Mouse (Mus musculus): ENCODE measurements around the gene Aagab. TPM values are rescaled to one million over a fixed set of nuclear protein-coding genes. Genes with fewer than 3 reads are reported as not detected.

Gene Aagab
- polyA plus RNA-seq, 1 experiment from 2014 or later = 27.5 TPM

DNA sequence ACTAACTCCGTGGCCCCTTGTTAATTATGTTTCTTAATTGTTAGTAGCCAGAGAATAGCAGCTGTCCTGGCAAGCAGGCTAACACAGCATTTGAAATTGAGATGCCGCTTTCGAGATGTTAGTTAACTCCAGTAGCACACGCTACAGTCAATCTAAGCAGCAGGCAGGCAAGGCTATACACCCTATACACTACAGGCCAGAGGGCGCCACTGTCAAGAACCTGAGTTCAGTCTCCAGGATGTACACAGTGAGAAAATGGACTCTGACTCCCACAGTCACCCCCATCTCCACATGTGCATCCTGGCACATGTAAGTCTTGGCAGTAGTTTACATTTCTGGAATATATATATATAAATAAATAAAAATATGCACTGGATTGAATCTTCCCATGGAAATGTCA, 22.8 kb upstream of the Aagab start:
- Histone ChIP-seq H3K9ac (no peak overlapping the region), H3K4me2 (no peak overlapping the region), H3K27ac (no peak overlapping the region), H3K27me3 (0 out of 2 replicates have a peak, but pooled peaks cover 4% of the 10 kb centered on the region), H3K36me3 (no peaks in the 10 kb centered on the region), H3K9me3 (no peaks in the 10 kb centered on the region), H3K4me1 (peaks cover 10% of the 10 kb centered on the region), H3K4me3 (no peak overlapping the region)
- WGBS = 78% methylated on average over 5 of the region's 5 CpGs
- ATAC-seq (ENCODE audit: borderline replicate concordance, extremely low read depth, low FRiP score, low TSS enrichment) = no peak

DNA sequence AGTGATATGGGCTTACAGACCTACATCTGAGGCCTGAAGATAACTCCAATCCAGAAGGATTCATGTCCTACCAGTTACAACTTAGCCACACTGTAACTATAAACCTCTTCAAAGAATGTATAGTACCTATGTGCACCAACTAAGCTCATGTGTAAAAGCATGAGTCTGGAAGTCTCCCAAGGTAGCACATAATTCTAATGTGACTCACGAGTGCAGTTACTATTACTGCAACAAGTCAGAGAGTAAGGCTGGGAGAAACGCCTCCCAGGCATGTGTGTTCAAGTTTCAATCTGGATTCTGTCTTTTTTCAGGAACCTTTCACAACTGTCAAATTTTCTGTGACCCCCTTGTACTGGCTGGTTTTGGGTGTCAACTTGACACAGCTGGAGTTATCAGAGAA, 22.4 kb upstream of the Aagab start:
- Histone ChIP-seq H3K4me2 (no peak overlapping the region), H3K4me1 (peaks cover 10% of the 10 kb centered on the region), H3K36me3 (no peaks in the 10 kb centered on the region), H3K27me3 (0 out of 2 replicates have a peak, but pooled peaks cover 4% of the 10 kb centered on the region), H3K9ac (no peak overlapping the region), H3K27ac (no peak overlapping the region), H3K9me3 (no peaks in the 10 kb centered on the region), H3K4me3 (no peak overlapping the region)
- ATAC-seq (ENCODE audit: borderline replicate concordance, extremely low read depth, low FRiP score, low TSS enrichment) = no peak
- 76% methylated on average over 2 of the region's 2 CpGs for WGBS

DNA sequence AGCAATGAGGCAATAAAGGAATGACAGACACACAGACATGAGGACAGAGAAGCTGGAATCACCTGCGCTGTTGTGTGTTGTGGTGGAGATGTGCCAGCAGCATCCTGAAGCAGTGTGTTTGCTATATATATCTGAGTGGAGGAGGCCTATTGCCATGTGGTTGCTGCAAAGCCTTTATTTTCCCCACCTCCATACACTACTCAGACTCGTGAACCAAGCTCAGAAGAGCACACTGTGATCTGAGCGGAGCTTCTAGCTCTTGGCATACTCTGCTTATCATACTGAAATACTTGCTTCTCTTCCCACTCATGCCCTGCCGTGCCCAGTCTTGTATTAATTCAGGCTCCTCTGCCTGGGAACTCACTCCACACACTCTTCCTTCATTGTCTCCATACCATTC, 20.7 kb upstream of the Aagab start:
- Histone ChIP-seq H3K27ac (no peak overlapping the region), H3K4me3 (no peak overlapping the region), H3K27me3 (0 out of 2 replicates have a peak, but pooled peaks cover 4% of the 10 kb centered on the region), H3K9me3 (no peaks in the 10 kb centered on the region), H3K4me2 (no peak overlapping the region), H3K9ac (no peak overlapping the region), H3K4me1 (peaks cover 10% of the 10 kb centered on the region), H3K36me3 (no peaks in the 10 kb centered on the region)
- ATAC-seq (ENCODE audit: borderline replicate concordance, extremely low read depth, low FRiP score, low TSS enrichment) = no peak
- 64% methylated on average over 4 of the region's 4 CpGs for WGBS

DNA sequence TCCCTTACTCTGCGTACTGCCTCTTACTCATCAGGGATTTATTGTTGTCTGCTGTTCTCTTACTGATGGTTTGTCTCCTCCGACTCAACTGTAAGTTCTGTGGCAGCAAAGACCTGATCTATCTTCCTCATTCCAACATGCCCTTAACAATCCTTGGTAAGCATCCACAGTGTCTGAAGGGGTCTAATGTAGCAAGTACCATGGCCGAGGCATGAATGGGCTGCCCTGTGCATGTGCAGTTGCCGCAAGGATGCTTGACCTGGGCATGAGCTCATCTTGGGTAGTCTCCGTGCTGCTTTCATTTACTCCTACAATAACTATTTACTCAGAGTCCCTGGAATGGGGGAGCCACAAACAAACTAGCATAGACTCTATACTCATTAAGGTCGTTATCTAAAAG, 17.2 kb upstream of the Aagab start:
- Histone ChIP-seq H3K27ac (no peak overlapping the region), H3K36me3 (no peaks in the 10 kb centered on the region), H3K9me3 (no peaks in the 10 kb centered on the region), H3K9ac (no peak overlapping the region), H3K4me1 (no peaks in the 10 kb centered on the region), H3K27me3 (no peaks in the 10 kb centered on the region), H3K4me2 (no peak overlapping the region), H3K4me3 (no peak overlapping the region)
- 82% methylated on average over 6 of the region's 6 CpGs for WGBS
- ATAC-seq (ENCODE audit: borderline replicate concordance, extremely low read depth, low FRiP score, low TSS enrichment) = no peak

DNA sequence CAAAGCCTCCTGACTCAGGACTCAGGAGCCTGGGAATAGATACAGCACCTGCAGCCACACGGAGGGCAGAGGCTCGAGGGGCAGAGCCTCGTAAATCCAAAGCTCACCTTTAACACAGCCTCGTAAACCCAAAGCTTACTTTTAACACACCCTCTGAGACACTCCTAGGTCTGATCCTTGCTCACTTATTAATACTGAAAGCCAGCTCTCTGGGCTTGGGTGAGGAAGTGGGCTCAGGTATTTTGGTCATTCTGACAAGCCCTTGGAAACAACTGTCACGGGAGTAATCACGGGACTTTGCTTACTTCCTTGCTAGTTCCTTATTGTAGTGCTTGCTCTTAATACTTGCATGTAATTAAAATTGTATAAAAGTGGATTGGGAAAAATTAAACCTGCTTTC, 13.3 kb upstream of the Aagab start:
- H3K27ac ChIP-seq = no peak overlapping the region
- no peaks in the 10 kb centered on the region for H3K27me3 ChIP-seq
- no peaks in the 10 kb centered on the region for H3K4me1 ChIP-seq
- no peak overlapping the region for H3K4me3 ChIP-seq
- no peak overlapping the region for H3K9ac ChIP-seq
- H3K36me3 ChIP-seq = no peaks in the 10 kb centered on the region
- no peak for ATAC-seq (ENCODE audit: borderline replicate concordance, extremely low read depth, low FRiP score, low TSS enrichment)
- H3K9me3 ChIP-seq = no peaks in the 10 kb centered on the region
- whole genome bisulfite sequencing = 59% methylated on average over 6 of the region's 6 CpGs
- H3K4me2 ChIP-seq = no peak overlapping the region

DNA sequence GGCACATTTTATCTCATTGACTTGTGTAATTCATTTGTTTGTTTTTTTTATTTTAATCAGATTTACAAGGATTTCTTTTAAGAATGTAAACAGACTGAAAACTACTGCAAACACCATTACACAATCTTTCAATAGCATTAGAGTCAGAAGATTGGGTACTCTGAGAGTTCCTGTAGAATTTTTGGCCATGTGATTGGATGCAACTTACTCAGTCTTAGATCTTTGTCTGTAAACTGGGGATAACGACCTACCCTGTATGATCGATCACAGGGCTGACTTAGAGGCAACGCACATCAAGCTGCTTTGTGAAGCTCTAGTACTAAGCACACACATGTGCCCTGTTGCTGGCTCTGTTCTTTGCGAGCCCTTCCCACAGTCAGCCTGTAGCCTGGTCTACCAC, 11.9 kb upstream of the Aagab start:
- no peaks in the 10 kb centered on the region for H3K4me1 ChIP-seq
- no peak overlapping the region for H3K9ac ChIP-seq
- H3K4me3 ChIP-seq = no peak overlapping the region
- WGBS = 88% methylated on average over 4 of the region's 4 CpGs
- no peaks in the 10 kb centered on the region for H3K27me3 ChIP-seq
- H3K4me2 ChIP-seq = no peak overlapping the region
- H3K9me3 ChIP-seq = no peaks in the 10 kb centered on the region
- ATAC-seq (ENCODE audit: borderline replicate concordance, extremely low read depth, low FRiP score, low TSS enrichment) = no peak
- no peak overlapping the region for H3K27ac ChIP-seq
- no peaks in the 10 kb centered on the region for H3K36me3 ChIP-seq

DNA sequence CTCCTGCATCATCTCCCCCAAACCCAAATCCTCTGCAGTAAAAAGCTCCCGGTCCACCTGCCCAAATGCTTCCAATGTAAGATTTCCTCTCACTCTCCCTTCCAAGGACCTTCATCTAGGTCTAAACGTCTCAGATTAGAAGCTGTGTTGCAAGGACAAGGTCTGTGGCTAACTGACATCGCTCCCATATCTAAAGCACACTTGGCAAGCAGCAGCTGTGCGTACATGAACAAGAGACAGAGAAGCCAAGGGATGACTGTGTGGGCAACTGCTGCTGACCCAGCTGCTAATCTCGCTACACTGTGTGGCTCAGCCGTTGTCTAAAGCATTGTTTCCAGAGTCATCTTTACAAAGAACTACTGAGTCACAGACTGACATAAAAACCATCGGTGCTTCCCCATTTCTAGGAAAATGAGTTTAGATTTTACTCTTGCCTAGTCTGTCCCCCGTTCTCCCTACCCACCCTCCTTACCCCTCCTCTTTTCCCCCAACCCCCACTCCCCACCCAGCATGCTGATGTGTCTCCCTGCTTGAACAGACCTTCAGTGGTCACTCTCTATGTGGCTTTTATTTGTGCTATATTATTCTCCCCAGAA, 10.7 kb upstream of the Aagab start:
- H3K4me2 ChIP-seq = no peak overlapping the region
- 73% methylated on average over 8 of the region's 8 CpGs for WGBS
- no peak overlapping the region for H3K9ac ChIP-seq
- H3K9me3 ChIP-seq = no peaks in the 10 kb centered on the region
- no peaks in the 10 kb centered on the region for H3K27me3 ChIP-seq
- no peak for ATAC-seq (ENCODE audit: borderline replicate concordance, extremely low read depth, low FRiP score, low TSS enrichment)
- H3K4me1 ChIP-seq = peaks cover 4% of the 10 kb centered on the region; the same call in 1 of the 2 replicates
- no peak overlapping the region for H3K27ac ChIP-seq
- H3K4me3 ChIP-seq = no peak overlapping the region
- no peaks in the 10 kb centered on the region for H3K36me3 ChIP-seq

DNA sequence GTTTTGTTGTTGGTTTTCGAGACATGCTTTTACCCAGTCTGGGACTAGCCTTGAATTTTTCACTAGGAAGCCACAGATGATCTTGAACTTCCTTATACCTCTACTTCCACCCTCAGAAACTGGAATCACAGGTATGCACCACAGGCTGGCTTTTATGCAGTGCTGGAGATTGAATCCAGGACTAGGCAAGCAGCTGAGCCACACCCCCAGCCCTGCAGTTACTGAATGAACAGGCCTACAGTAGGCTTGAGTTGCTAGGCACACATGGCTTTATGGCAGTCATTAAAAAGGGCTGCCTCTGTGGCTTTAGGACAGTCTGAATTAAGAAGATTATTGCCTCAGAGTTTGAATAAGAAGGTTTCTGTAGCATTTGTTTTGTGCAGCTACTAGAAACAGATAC, 7.4 kb upstream of the Aagab start:
- no peak overlapping the region for H3K4me3 ChIP-seq
- no peak overlapping the region for H3K9ac ChIP-seq
- WGBS = 93% methylated on average over 1 of the region's 1 CpGs
- no peak overlapping the region for H3K4me2 ChIP-seq
- no peak overlapping the region for H3K27ac ChIP-seq
- ATAC-seq (ENCODE audit: borderline replicate concordance, extremely low read depth, low FRiP score, low TSS enrichment) = no peak
- peaks cover 4% of the 10 kb centered on the region; the same call in 1 of the 2 replicates for H3K4me1 ChIP-seq
- no peaks in the 10 kb centered on the region for H3K9me3 ChIP-seq
- H3K27me3 ChIP-seq = no peaks in the 10 kb centered on the region
- no peaks in the 10 kb centered on the region for H3K36me3 ChIP-seq

DNA sequence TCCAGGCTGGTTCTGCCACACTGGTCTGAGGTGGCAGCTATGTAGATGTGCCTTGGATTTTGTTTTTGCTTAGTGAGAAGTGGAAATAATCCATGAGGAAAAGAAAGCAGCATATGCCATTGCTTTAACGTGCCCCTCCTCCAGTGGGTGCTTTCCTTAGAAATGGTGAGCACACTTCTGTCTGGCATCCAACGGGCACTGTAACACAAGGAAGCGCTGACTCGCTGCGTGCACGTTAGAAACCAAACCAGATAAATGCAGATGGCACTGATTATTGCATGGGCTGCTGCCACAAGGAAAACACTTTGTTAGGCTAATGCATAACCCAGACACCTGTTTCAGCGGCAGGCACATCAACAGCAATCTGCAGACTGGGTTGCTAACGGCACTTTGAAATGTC, 6.8 kb upstream of the Aagab start:
- peaks cover 4% of the 10 kb centered on the region; the same call in 1 of the 2 replicates for H3K4me1 ChIP-seq
- H3K27ac ChIP-seq = no peak overlapping the region
- WGBS = 84% methylated on average over 8 of the region's 8 CpGs
- no peak overlapping the region for H3K4me3 ChIP-seq
- no peaks in the 10 kb centered on the region for H3K36me3 ChIP-seq
- no peak overlapping the region for H3K4me2 ChIP-seq
- no peaks in the 10 kb centered on the region for H3K9me3 ChIP-seq
- ATAC-seq (ENCODE audit: borderline replicate concordance, extremely low read depth, low FRiP score, low TSS enrichment) = no peak
- no peaks in the 10 kb centered on the region for H3K27me3 ChIP-seq
- no peak overlapping the region for H3K9ac ChIP-seq

DNA sequence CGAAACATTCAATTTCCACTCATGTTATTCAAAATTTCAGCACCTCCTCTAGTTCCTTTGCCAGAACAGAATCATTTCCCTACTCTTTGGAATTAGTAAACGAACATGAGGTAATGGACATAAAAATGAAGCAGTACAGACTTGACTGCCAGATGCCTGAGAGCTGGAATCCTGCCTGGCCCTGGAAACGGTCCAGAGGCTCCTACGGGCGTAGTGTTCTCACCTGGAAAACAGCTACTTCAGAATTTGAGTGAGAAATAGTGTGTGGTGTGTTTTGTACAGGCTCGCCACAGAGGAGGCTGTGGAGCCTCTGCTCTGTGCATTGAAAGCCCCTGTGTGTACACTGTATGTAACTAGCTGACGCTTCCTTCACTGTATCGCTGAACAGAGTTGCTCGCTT, 5.8 kb upstream of the Aagab start:
- H3K4me1 ChIP-seq = peaks cover 4% of the 10 kb centered on the region; the same call in 1 of the 2 replicates
- ATAC-seq (ENCODE audit: borderline replicate concordance, extremely low read depth, low FRiP score, low TSS enrichment) = no peak
- peak overlapping the region; percentile 30; the same call in 1 of the 2 replicates for H3K27ac ChIP-seq
- no peak overlapping the region for H3K4me2 ChIP-seq
- H3K27me3 ChIP-seq = no peaks in the 10 kb centered on the region
- 55% methylated on average over 9 of the region's 9 CpGs for WGBS
- no peaks in the 10 kb centered on the region for H3K9me3 ChIP-seq
- no peaks in the 10 kb centered on the region for H3K36me3 ChIP-seq
- no peak overlapping the region for H3K4me3 ChIP-seq
- no peak overlapping the region for H3K9ac ChIP-seq

DNA sequence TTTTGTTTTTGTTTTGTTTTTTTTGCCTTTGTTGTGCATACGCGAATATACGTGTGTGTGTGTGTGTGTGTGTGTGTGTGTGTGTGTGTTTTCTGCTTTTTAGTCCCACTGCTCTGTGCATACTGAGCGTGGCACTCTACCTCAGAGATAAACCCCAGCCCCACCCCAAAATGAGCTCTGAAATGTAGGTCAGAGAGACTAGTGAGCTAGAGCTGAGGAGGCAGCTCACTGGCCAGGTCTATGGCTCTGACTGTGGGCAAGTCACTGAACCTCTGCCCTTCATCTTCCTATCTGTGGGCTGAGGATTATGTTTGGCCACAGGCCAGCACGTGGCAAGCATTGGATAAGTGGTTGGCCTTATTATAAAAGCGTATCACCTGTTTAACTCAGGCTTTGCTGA, 1.4 kb downstream of the Aagab start:
- H3K27ac ChIP-seq = no peak overlapping the region
- ATAC-seq (ENCODE audit: borderline replicate concordance, extremely low read depth, low FRiP score, low TSS enrichment) = no peak
- H3K9me3 ChIP-seq = no peaks in the 10 kb centered on the region
- H3K9ac ChIP-seq = no peak overlapping the region
- H3K4me2 ChIP-seq = peak overlapping the region; percentile 74; the same call in 1 of the 2 replicates
- H3K4me1 ChIP-seq = peaks cover 20% of the 10 kb centered on the region
- WGBS = 44% methylated on average over 6 of the region's 6 CpGs
- no peaks in the 10 kb centered on the region for H3K27me3 ChIP-seq
- H3K36me3 ChIP-seq = no peaks in the 10 kb centered on the region
- H3K4me3 ChIP-seq = peak overlapping the region; percentile 95

DNA sequence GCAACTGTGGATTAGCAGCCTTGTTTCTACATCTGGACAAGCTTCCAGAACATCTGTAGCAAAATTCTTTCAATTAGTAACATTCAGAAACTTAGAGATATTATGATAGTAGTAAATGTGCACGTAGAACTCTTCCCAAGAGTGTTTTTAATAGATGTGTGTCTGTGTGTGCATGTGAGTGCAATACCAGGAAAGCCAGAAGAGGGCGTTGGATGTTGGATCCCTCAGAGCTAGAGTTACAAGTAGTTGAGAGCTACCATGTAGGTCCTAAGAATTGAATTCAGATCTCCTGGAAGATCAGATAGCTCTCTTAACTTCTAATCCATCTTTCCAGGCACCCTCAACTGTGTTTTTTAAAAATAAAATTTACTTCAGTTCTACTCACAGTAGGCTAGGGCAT, 4.1 kb downstream of the Aagab start:
- ATAC-seq (ENCODE audit: borderline replicate concordance, extremely low read depth, low FRiP score, low TSS enrichment) = no peak
- H3K9ac ChIP-seq = no peak overlapping the region
- no peaks in the 10 kb centered on the region for H3K9me3 ChIP-seq
- H3K4me2 ChIP-seq = no peak overlapping the region
- WGBS = 71% methylated on average over 2 of the region's 2 CpGs
- no peak overlapping the region for H3K27ac ChIP-seq
- no peak overlapping the region for H3K4me3 ChIP-seq
- H3K27me3 ChIP-seq = no peaks in the 10 kb centered on the region
- peaks cover 38% of the 10 kb centered on the region for H3K4me1 ChIP-seq
- no peaks in the 10 kb centered on the region for H3K36me3 ChIP-seq

DNA sequence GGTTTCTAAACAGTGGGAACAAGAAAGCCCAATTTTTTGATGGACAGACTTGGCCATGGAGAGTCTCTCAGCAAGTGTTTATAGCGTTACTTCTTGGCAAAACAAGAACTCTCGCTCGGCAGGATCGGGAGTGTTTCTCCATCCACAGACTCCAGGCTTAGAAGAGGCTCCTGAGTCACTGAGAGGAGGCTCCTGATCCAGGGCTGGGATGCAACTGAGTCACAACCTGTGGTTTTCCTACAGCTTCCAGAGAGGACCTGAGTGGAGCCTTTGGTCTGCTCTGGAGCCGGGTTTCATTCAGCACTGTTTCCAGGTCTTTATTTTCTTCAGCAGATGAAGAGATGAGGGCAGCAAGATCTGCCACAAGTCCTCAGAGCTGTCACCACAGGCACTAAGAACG, 5.5 kb downstream of the Aagab start:
- peaks cover 45% of the 10 kb centered on the region for H3K4me1 ChIP-seq
- ATAC-seq (ENCODE audit: borderline replicate concordance, extremely low read depth, low FRiP score, low TSS enrichment) = no peak
- 83% methylated on average over 6 of the region's 6 CpGs for WGBS
- H3K4me3 ChIP-seq = no peak overlapping the region
- H3K4me2 ChIP-seq = no peak overlapping the region
- H3K9me3 ChIP-seq = no peaks in the 10 kb centered on the region
- no peaks in the 10 kb centered on the region for H3K27me3 ChIP-seq
- no peaks in the 10 kb centered on the region for H3K36me3 ChIP-seq
- no peak overlapping the region for H3K27ac ChIP-seq
- H3K9ac ChIP-seq = no peak overlapping the region
